Mouse (Mus musculus): Measurements from ENCODE around the gene Dkk3.

The Dkk3 gene

DNA sequence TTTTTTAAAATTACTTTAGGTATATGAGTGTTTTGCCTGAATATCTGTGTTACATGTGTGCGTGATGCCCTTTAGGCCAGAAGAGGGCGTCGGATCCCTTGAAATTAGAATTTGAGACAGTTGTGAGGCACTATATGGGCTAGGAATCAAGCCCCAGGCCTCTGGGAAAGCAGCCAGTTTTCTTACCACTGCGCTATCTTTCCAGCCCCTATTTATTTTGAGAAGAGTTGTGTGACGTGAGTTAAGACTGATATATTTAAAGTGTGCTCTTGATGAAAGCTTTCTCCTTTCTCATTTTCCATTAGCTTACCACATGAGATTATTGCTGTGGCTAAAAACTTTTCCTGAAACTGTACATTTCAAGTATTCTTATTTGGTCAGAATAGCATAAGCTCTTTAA lies 84.0 kb downstream of the Dkk3 start:
- DNase-seq (ENCODE audit: low read depth), result no peak

All from induced T-regulatory cell, adult 2 months (primary cell).